Mouse (Mus musculus): ENCODE measurements at regions not wholly inside any gene's neighbourhood (a gene's known extent, or its start where the extent isn't known, plus 50 kb on each side); places are given as distances from the start of the nearest gene placed in this dataset.

- no peak for TF ChIP-seq EP300 (IDR thresholded peaks at IDR 0.05)
- no peak for TF ChIP-seq CTCF (IDR thresholded peaks at IDR 0.05)
These were observed 65.9 kb downstream of the Ddx3x start for GRCm38 (mm10) chrX:13346696-13347026.
